Mouse (Mus musculus) limb, embryonic 13.5 days (tissue): ENCODE results near the gene Gm10135. TPM values are rescaled to one million over a fixed set of nuclear protein-coding genes. Genes with fewer than 3 reads are reported as not detected.
"Not testable (repeated sequence)": the region's sequence is repeated elsewhere in the genome, so short reads cannot be mapped to it uniquely, and the experiment has no call there.

ENCODE experiments used
- ATAC-seq: fragments of 200-750 bp; cut with Nextera tagmentation; 2 replicates; pipeline ENCODE4 v1.8.0; 2017; ENCODE audit warnings: low read depth, moderate number of reproducible peaks, moderate TSS enrichment; ENCODE audit not compliant: low FRiP score
- H3K27ac ChIP-seq: fragments of 300-500 bp; sonication (generic); 2 replicates; pipeline ENCODE4 v1.5.1; 2015; ENCODE audit warnings: inconsistent platforms, mild to moderate bottlenecking, moderate library complexity
- H3K27me3 ChIP-seq: fragments of 300-500 bp; sonication (generic); 2 replicates; pipeline ENCODE4 v1.6.1; 2015; ENCODE audit warnings: mild to moderate bottlenecking, inconsistent platforms
- H3K36me3 ChIP-seq: fragments of 300-500 bp; sonication (generic); 2 replicates; pipeline ENCODE4 v1.6.1; 2015; ENCODE audit warnings: inconsistent platforms, mild to moderate bottlenecking, moderate library complexity
- H3K4me1 ChIP-seq: fragments of 300-500 bp; sonication (generic); 2 replicates; pipeline ENCODE4 v1.6.1; 2015; ENCODE audit warnings: inconsistent platforms
- H3K4me2 ChIP-seq: fragments of 300-500 bp; sonication (generic); replicated peaks from 2 replicates; pipeline ENCODE4 v1.6.1; 2015; ENCODE audit warnings: inconsistent platforms, mild to moderate bottlenecking, moderate library complexity
- H3K4me3 ChIP-seq: fragments of 300-500 bp; sonication (generic); 2 replicates; pipeline ENCODE4 v1.5.1; 2015; ENCODE audit warnings: moderate library complexity, mild to moderate bottlenecking, inconsistent platforms
- H3K9ac ChIP-seq: fragments of 300-500 bp; sonication (generic); 2 replicates; pipeline ENCODE4 v1.6.1; 2015; ENCODE audit warnings: mild to moderate bottlenecking, inconsistent platforms
- H3K9me3 ChIP-seq: fragments of 300-500 bp; sonication (generic); 2 replicates; pipeline ENCODE4 v1.6.1; 2016; ENCODE audit warnings: inconsistent platforms
- WGBS: fragments of 180-500 bp; shearing (Covaris S2); methylation state at CpG from one replicate; pipeline ENCODE4 v1.1.7; 2015; 5-methylcytosine and 5-hydroxymethylcytosine counted together
- polyA plus RNA-seq: library from polyadenylated mRNA; unstranded; fragments of >200 nt; fragmentation: Nextera tagmentation; extraction: Ambion mirVana; gene quantifications from 2 replicates; pipeline ENCODE4 v1.2.1, GENCODE M21; 2015

Gm10135 gene
- polyA plus RNA-seq, result not detected in 2 replicates

DNA sequence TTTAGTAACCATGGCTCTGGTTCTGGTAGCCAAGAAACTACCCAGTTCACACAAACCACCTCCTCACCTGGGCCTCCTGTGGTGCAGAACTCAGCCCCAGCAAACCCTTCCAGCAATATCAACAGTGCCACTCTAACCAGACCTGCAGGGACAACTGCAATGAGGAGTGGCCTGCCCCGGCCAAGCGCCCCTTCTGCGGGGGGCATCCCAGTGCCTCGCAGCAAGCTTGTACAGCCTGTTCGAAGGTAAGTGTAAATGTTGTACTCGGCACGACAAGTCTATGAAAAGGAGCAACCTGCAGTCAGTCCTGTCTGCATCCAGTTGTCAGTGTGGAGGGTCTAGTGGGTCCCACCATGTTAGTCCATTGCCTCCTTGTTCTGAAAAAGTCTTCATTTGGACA is at the start of gene Gm10135:
Gm10135 (minus strand) TSS at position 101 of the 400 bp plus-strand sequence.
- H3K4me1 ChIP-seq, result no peaks in the 10 kb centered on the region
- H3K4me2 ChIP-seq, result no peak within 1 kb of the TSS
- no peaks in the 10 kb centered on the region for H3K27me3 ChIP-seq
- H3K36me3 ChIP-seq, result peaks cover 62% of the 10 kb centered on the region
- 95% methylated on average over 7 of the region's 7 CpGs for WGBS
- no peak within 1 kb of the TSS for H3K9ac ChIP-seq
- ATAC-seq, result no peak
- H3K4me3 ChIP-seq, result no peak within 1 kb of the TSS
- H3K27ac ChIP-seq, result no peak within 1 kb of the TSS
- H3K9me3 ChIP-seq, result no peaks in the 10 kb centered on the region

DNA sequence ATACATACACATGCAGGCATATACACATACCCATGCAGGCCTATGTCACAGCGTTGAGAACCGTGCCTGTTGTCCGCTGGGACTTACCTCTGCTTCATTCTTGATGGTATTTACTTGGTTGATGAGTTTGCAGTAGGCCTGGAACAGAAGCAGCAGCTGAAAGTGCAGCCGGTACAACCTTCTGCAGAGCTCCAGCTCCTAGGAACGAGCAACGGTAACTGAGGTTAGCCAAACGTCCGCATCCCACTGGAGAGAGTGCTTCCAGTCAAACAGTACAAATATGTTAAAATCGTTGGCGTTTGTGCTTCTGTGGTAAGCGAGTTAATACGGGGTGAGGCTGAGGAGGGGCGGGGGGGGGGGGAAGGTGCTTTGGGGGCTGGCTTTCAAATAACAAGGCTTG is 49.3 kb upstream of the Gm10135 start:
- H3K9ac ChIP-seq, result no peak overlapping the region
- no peak overlapping the region for H3K4me2 ChIP-seq
- no peaks in the 10 kb centered on the region for H3K9me3 ChIP-seq
- peaks cover 34% of the 10 kb centered on the region for H3K36me3 ChIP-seq
- H3K4me3 ChIP-seq, result no peak overlapping the region
- no peak overlapping the region for H3K27ac ChIP-seq
- no peak for ATAC-seq
- no peaks in the 10 kb centered on the region for H3K27me3 ChIP-seq
- no peaks in the 10 kb centered on the region for H3K4me1 ChIP-seq
- 90% methylated on average over 13 of the region's 13 CpGs for WGBS

DNA sequence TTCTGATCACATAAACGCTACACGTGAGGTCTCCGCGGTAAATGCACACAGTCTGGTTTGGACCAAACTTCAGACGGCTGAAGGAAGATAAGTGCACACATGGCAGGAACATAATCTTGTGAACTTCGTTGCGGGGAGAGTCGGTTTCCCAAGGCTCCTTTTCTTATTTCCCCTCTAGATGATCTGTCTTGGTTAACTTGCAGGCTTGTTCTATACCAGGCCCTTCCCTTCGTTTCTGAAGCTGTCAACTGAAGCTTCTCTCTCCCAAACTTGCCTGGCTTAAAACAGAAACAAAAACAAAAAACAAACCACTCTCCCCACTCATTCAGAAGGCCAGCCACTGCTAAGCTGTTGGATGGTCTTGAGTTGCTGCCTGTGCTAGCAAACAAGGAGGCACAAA is 40.2 kb upstream of the Gm10135 start:
- Histone ChIP-seq H3K27ac (no peak overlapping the region), H3K27me3 (peaks cover 37% of the 10 kb centered on the region), H3K4me1 (peaks cover 9% of the 10 kb centered on the region), H3K9ac (no peak overlapping the region), H3K36me3 (no peaks in the 10 kb centered on the region), H3K4me2 (no peak overlapping the region), H3K4me3 (no peak overlapping the region), H3K9me3 (no peaks in the 10 kb centered on the region)
- 23% methylated on average over 9 of the region's 9 CpGs for WGBS
- no peak for ATAC-seq

DNA sequence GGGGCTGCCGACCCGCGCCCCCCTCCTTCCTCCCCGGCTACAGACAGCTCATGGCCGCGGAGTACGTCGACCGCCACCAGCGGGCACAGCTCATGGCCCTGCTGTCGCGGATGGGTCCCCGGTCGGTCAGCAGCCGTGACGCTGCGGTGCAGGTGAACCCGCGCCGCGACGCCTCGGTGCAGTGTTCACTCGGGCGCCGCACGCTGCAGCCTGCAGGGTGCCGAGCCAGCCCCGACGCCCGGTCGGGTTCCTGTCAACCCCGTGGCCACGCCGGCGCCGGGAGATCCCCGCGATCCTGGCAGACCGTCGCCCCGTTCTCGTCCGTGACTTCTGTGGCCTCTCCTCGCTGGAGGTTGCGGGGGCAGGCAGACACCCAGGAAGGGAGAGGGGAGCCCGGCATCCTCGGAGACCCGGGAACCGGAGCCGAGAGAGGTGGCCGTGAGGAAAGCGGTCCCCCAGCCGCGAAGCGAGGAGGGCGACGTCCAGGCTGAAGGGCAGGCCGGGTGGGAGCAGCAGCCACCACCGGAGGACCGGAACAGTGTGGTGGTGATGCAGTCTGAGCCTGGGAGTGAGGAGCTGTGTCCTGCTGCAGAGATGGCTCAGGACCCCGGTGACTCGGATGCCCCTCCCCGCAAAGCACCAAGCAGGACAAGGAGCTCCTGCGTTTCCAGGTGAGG is 39.2 kb upstream of the Gm10135 start:
- H3K9ac ChIP-seq, result 0 out of 2 replicates have a peak overlapping the region, but pooled peaks have one; percentile 35
- ATAC-seq, result peak; percentile 43; the same call in 1 of the 2 replicates

DNA sequence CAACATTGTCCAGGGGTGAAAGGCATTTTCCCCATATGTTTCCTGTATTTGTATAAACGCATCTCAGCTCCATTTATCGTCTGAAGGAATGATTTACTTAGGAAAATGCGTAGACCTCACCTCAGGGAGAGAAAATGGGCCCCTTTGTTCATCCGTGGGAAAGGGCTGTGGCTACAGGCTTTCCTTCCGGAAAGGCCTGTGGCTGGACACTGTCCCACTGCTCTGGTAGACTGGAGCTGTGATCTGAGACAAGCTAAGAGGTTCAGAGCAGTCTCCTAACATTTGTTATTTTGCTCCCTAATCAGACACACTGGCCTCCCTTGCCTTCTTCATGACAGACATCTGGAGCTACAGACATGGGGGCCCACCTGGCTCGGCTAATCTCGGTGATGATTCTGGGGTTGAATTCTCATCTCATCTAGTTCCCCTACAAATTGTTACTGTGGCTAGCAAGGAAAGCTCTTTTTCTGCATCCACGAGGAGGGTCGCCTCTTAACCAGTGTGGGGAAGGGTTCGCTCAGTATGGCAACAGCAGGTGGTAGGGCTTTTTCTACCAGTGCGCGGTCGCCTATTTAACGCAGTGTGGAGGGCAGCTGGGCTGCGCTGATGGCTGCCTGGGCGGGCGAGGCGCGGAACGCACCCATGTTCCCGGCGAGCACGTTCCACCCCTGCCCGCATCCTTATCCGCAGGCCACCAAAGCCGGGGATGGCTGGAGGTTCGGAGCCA is 38.5 kb upstream of the Gm10135 start:
- Histone ChIP-seq H3K4me2 (peak overlapping the region; percentile 71), H3K27me3 (peaks cover 45% of the 10 kb centered on the region), H3K4me3 (peak overlapping the region; percentile 43)
- H3K4me1 ChIP-seq, H3K9me3 ChIP-seq, H3K27ac ChIP-seq, H3K36me3 ChIP-seq, H3K9ac ChIP-seq: not testable (repeated sequence)
- WGBS, result 19% methylated on average over 24 of the region's 27 CpGs
- peak; percentile 43; the same call in 1 of the 2 replicates for ATAC-seq

More for the DNA sequence above, 39.2 kb upstream of the Gm10135 start:
- Histone ChIP-seq H3K4me2 (peak overlapping the region; percentile 71), H3K4me3 (peak overlapping the region; percentile 43), H3K27me3 (peaks cover 38% of the 10 kb centered on the region)
- H3K27ac ChIP-seq, H3K9me3 ChIP-seq, H3K4me1 ChIP-seq, H3K36me3 ChIP-seq: not testable (repeated sequence)
- 3% methylated on average over 62 of the region's 65 CpGs for WGBS

DNA sequence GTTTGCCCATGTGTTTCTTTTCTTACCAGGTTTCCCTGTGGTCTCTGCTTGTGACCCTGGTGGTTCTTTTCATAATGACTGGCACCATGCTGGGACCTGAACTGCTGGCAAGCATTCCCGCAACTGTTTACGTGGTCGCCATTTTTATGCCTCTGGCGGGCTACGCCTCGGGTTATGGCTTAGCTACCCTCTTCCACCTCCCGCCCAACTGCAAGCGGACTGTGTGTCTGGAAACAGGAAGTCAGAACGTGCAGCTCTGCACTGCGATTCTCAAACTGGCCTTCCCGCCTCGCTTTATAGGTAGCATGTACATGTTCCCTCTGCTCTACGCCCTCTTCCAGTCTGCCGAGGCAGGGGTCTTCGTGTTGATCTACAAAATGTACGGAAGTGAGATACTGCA is 37.3 kb upstream of the Gm10135 start:
- H3K9me3 ChIP-seq, ATAC-seq, H3K36me3 ChIP-seq, H3K4me2 ChIP-seq, H3K27ac ChIP-seq, H3K4me3 ChIP-seq, H3K9ac ChIP-seq: not testable (repeated sequence)
- Histone ChIP-seq H3K27me3 (peaks cover 57% of the 10 kb centered on the region), H3K4me1 (peaks cover 15% of the 10 kb centered on the region)
- WGBS, result 84% methylated on average over 16 of the region's 16 CpGs

DNA sequence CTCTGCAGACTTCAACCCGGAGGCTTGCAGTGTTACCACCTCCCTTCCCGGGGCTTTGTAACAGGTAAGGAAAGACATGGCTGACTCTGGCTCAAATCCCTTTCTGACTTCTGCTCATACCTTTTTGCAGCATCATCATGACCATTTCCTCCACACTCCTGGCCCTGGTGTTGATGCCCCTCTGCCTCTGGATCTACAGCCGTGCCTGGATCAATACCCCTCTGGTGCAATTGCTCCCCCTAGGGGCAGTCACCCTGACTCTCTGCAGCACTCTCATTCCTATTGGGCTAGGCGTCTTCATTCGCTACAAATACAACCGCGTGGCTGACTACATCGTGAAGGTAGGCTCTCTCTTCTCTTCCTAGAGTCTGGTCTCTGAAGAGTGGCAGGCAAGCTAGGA is 33.7 kb upstream of the Gm10135 start:
- not testable (repeated sequence) for H3K27ac ChIP-seq, H3K4me3 ChIP-seq, H3K9ac ChIP-seq, H3K4me2 ChIP-seq, H3K4me1 ChIP-seq, ATAC-seq, H3K36me3 ChIP-seq, H3K9me3 ChIP-seq
- H3K27me3 ChIP-seq, result peaks cover 65% of the 10 kb centered on the region
- 33% methylated on average over 8 of the region's 8 CpGs for WGBS

DNA sequence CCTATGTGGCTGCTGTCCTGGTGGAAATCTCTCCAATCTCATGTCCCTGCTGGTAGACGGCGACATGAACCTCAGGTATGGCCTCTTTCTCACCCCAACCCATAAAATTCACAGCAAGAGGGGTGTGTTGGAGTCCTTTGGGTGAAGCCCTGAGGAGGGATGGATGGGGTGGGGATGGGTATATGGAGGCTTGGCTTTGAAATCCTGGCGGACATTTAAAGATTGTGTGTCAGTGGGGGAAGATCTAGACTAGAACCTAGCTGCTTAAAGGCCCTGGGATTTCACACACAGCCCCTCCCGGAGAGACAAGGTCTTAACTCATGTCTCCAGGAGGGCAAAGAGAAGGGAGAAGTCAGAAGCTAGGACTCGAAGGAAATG is 33.1 kb upstream of the Gm10135 start:
- H3K9me3 ChIP-seq, result no peaks in the 10 kb centered on the region
- H3K4me2 ChIP-seq, result peak overlapping the region; percentile 80
- no peak overlapping the region for H3K27ac ChIP-seq
- 32% methylated on average over 5 of the region's 5 CpGs for WGBS
- H3K4me3 ChIP-seq, result peak overlapping the region; percentile 45
- H3K36me3 ChIP-seq, result no peaks in the 10 kb centered on the region
- peaks cover 7% of the 10 kb centered on the region; the same call in 1 of the 2 replicates for H3K4me1 ChIP-seq
- no peak overlapping the region for H3K9ac ChIP-seq
- no peak for ATAC-seq
- peaks cover 59% of the 10 kb centered on the region for H3K27me3 ChIP-seq

DNA sequence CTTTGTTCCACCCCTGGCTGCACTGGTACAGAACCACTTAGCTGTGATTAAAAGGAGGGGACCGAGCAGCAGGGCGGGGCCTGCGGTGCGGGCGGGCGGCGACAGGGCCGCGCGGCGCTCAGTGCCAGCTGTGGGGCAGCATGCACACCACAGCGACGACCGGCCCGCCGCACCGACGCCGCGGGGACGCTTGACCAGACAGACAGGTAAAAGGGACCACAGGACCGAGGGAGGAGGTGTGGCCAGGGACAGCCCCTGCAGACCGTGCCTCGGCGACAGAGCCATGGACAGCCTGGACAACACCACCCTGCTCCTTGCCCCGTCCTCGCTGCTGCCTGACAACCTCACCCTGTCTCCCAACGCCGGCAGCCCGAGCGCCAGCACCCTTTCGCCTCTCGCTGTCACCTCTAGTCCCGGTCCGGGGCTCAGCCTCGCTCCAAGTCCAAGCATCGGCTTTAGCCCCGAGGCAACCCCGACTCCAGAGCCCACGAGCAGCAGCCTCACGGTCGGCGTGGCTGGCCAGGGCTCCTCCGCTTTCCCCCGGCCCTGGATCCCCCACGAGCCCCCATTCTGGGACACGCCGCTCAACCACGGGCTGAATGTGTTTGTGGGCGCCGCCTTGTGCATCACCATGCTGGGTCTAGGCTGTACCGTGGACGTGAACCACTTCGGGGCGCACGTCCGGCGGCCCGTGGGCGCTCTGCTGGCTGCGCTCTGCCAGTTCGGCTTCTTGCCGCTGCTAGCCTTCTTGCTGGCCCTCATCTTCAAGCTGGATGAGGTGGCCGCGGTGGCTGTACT is 32.5 kb upstream of the Gm10135 start, which contains the start of gene Slc10a4:
Slc10a4 (plus strand) TSS at position 100 of the 798 bp plus-strand sequence.
- H3K4me2 ChIP-seq, result peak within 1 kb of the TSS; percentile 80
- no peak within 1 kb of the TSS for H3K27ac ChIP-seq
- peak within 1 kb of the TSS; percentile 45 for H3K4me3 ChIP-seq
- peaks cover 7% of the 10 kb centered on the region; the same call in 1 of the 2 replicates for H3K4me1 ChIP-seq
- peak within 1 kb of the TSS; percentile 63 for H3K9ac ChIP-seq
- no peaks in the 10 kb centered on the region for H3K9me3 ChIP-seq
- peak; percentile 40; the same call in 1 of the 2 replicates for ATAC-seq
- WGBS, result 8% methylated on average over 65 of the region's 65 CpGs
- H3K36me3 ChIP-seq, result no peaks in the 10 kb centered on the region
- H3K27me3 ChIP-seq, result peaks cover 55% of the 10 kb centered on the region

DNA sequence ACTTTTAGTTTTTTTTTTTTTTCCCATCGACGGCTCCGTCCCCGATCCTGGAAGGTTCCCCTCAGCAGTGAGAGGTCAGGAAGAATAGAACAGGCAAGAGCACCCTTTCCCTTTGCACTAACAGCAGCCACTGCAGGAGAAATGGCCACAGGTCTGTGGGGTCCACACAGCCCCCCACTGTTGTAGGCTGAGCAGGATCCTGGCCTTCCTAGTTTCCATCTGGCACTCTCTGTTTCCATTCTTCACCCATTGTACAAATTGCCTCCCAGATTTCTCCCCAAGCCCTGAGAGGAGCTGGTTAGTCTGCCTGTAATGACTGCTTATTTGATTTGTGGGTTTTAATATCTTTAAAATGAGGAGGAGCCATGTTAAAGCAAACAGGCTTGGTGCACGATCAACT is 29.5 kb upstream of the Gm10135 start:
- H3K27me3 ChIP-seq, result peaks cover 52% of the 10 kb centered on the region

DNA sequence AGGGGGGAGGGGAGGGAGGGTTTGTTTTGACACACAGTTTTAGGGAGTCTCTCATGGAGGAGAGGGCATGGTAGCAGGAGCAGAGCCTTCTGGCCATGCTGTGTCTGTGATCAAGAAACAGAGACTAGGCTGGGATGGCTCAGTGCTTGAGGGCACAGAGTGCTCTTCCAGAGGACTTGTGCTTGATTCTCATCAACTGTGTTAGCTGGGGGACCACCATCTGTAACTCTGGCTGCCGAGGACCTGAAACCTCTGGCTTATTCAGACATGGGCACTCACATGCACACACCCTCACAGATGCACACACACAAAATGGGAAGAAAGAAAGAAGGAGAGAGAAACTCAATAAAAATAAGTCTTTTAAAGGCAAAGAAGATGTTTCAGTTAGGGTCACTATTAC is 24.0 kb upstream of the Gm10135 start:
- not testable (repeated sequence) for H3K27ac ChIP-seq, H3K4me3 ChIP-seq, H3K9ac ChIP-seq, ATAC-seq, H3K4me2 ChIP-seq, H3K36me3 ChIP-seq, H3K27me3 ChIP-seq, H3K9me3 ChIP-seq, H3K4me1 ChIP-seq
- WGBS, result 78% methylated on average over 1 of the region's 1 CpGs

More for the DNA sequence above, 29.5 kb upstream of the Gm10135 start:
- Histone ChIP-seq H3K27ac (no peak overlapping the region), H3K4me3 (no peak overlapping the region), H3K9ac (no peak overlapping the region), H3K4me2 (no peak overlapping the region), H3K4me1 (peaks cover 7% of the 10 kb centered on the region; the same call in 1 of the 2 replicates), H3K36me3 (no peaks in the 10 kb centered on the region), H3K9me3 (no peaks in the 10 kb centered on the region)
- WGBS, result 84% methylated on average over 5 of the region's 5 CpGs
- no peak for ATAC-seq

DNA sequence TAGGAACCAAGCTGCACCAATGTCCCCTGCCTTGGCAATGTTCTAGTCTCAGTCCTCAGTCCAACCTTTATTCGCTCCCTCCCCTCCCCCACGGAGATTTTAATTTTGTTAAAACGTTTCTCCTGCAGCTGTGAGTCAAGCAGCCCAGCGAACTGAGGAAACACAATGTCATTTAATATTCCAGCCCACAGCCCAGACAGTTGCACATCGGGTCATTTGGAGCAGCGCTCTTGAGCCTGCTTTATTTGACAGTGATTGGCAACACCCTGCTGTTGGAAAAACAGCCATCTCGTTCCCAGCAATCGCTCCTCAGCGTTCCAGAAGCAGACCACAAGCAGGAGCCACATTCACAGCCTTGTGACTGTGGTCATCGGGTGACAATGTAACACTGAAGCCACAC is 20.9 kb upstream of the Gm10135 start:
- Histone ChIP-seq H3K4me1 (0 out of 2 replicates have a peak, but pooled peaks cover 4% of the 10 kb centered on the region), H3K27ac (no peak overlapping the region), H3K27me3 (no peaks in the 10 kb centered on the region), H3K9ac (no peak overlapping the region), H3K4me3 (no peak overlapping the region), H3K4me2 (no peak overlapping the region), H3K9me3 (no peaks in the 10 kb centered on the region), H3K36me3 (no peaks in the 10 kb centered on the region)
- 43% methylated on average over 10 of the region's 10 CpGs for WGBS
- ATAC-seq, result no peak
